Mouse (Mus musculus) ovary, adult 18-20 months (tissue): Measurements from ENCODE around the gene Gm10837.

Experiments used
- DNase-seq: peaks from one replicate; pipeline ENCODE4 v3.0.0; 2022; ENCODE audit warnings: low spot score, mixed read lengths

Gene Gm10837

DNA sequence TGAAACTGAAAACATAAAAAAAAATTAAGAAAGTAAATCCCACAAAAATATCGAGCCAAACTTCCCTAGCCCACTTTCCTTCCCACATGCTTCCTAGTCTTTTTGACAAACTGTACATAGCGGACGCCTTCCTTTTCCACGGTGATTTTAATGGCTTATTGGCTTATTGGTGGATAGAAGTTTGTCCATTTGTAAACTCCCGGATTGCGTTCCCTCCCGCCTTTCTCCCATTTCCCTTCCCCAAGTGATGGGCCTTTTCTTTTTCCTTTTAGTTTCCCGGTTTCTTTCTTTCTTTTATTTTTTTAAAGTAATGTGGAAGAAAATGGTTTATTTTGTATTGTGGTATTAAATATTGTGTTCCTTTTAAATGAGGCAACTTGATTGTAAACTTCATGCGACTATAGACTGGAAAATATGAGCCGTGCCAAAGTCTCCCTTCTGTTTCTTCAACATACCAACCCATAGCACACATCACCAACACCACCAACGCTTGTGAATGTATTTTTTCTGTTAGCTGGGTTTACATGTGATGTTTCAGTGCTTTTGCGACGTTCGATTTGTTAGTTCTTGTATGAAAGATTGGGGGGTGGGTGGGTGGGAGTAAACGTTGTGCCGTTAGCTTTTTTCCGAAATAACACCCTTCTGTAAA lies 10.8 kb upstream of the Gm10837 start:
- no peak for DNase-seq

DNA sequence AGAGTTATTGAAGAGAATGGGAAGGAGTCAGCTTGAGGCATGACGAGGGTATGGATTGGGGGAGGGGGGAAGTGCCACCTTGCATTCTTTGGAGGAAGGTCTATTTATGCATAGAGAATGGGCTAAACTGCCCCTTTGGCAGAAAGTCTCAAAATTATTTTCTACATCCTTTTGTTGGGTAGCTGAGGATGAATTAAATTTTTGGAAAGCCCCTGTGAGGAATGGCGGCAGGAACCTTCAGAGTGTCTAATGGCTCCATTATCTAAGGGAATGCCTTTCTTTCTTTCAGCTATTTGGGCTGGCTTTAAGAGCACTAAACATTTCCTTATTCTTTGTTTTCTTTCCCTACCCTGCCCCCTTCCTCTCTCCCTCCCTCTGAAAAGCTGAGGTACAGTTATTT lies 10.0 kb upstream of the Gm10837 start:
- no peak for DNase-seq

DNA sequence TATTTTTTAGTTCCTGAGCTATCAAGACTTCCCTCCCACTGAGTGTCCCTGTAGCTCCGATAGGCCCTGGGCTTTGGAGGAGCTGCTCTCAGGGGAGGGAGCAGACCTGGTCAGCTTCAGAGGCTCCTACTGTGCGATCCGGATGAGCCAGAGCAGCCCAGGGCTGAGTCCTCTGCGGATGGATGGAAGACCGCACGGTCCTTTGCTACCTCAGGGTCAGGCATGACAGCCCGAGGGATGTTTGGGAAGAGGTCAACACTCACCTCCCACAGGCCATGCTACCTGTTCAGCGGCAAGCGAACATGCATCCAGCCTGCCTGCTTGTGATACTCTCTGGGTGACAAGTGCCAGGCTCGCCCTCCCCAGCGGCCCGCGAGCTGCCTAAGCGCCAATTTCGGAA lies 9.2 kb upstream of the Gm10837 start:
- DNase-seq: no peak

DNA sequence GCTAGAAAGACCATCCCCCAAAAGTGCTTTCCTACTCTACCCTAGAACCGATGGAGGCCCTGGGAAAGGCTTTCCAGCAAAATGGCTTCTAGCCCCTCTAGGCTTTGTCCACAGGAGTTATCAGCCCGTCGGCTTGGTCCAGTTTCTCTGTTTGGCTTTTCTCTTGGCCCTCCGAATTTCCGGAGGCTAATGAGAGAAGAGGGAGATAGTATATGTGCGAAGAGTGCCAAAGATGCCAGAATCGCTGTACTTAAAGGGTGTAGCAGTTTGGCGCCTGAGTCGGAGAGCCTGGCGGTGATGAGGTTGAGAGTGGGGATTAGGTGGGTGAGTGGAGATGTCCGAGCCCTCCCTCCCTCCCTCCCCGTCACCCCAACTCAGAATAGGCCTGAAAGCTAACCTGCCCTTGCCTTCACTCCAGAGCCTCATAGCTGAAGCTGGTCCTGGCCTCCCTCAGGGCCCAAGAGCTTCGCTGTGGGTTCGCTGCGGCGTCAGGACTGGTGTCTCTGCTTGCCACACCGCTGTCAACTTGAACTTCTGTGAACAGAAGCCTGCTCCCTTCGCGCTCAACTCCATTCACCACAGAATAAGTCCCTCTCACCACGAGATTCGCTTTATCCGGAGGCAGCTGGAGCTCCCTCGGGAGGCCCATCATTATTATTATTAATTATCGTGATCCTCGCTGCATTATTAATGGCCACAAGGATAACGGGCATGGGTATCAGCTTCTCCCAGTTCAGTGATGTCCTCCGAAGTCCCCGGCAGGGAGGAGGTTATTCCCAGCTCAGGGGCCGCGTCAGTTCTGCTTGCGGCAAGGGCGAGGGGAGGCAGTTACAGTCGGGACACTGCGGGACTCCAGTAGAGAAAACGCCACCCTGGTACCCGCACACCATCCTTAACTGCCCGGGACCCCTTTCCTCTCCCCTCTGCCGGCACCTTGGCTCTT lies 8.0 kb upstream of the Gm10837 start:
- DNase-seq: no peak

DNA sequence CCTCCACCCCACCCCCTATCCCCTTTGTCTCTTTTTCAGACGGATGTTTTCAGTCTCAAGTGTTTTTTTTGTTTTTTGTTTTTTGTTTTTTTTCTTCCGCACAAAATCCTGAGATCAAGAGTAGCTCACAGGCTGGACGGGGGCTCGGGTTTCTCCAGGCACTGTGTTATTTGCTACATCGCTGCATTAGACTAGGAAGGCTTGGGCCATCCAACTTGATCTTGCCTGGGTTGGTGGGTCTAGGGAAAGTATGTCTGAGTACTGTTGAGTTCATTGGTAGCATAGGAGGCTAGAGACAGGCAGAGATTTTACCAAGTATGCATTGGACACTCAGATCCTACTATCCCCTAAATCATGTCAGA lies 7.4 kb upstream of the Gm10837 start:
- no peak for DNase-seq

DNA sequence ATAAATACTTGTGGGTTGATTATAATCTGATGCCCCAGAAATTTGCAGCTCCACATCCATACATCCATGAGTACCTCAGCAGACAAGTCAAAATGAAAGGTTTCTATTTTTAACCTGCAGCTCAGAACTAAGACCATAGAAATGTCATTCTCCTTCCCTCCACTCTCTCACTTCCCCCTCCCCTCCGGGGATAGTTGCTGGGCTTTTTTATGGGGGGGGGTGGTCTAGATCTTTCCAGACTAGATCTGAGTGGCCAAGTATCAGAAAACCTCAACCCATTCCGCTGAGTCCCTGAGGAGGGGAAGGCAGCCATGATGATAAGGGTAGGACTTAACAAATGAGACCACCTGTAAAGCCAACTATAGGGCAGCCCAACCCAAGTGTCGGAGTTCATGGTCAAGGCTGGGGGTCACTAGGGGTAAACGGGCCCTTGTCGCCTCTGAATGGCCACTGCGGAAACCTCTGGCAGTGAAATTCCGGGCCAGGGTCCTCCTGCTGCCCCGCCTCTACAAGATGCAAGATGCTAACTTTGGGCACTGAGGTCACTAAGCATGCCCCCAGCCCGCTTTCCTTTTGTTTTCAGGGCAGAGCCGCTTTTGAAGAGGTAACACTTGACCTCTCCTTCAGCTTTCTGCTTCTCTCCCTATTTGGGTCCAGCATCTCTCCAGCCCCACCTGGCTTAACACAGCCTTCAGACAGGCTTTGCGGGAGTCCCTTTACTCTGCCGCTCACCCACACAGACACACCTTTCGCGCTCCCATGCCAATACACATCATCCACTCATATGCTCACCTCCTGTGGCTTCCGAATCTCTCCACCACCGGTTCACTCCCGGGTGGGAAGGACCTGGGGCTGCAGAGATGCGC lies 6.6 kb upstream of the Gm10837 start:
- no peak for DNase-seq

DNA sequence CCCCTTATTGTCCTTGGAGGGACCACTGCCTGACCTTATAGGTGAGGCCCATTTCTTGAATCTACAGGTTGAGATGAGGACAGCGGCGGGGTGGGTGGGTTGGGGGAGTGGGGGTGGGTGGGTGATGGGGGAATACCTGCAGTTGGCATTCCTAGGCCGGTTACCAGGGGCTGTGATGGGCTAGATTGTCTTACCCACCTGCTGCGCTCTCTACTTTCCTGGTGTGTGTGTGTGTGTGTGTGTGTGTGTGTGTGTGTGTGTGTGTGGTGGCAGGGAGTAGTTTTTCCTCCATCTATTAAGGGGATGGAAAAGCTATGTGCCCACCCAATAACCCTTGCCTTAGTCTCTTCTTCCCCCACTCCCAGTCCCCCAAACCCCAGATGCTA lies 5.9 kb upstream of the Gm10837 start:
- DNase-seq: no peak

DNA sequence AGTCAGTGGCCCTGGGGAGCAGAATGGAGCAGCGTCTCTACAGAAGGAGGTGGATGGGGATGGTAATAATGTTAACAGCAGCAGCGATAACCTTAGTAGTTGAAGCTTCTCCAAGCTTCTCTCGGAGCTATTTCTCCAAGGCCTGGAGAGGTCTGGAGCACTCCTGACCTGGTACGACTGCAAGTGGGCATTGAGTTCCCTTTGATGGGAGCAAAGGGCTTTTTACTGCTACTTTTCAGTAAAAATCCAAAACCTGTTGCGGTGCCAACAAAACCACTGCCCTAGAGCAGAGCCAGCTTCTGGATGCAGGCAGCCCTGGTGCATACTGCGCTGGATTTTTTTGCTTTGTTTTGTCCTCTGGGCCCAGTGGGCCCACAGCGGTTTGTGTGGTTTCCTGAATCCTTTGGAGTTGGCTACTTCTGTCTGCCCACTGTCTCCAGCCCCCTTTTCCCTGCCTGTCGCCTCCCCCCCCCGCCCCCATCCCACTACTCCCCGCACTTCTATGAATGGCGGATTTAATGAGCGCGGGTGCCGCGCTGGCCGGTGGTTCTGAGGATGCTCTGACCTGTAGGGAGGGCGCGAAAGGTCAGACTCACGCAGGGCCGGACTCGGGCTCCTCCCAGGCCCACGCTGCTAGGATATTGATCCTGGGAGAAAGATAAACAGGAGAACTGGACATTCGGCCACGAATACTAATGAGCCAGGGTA lies 5.4 kb upstream of the Gm10837 start:
- no peak for DNase-seq

DNA sequence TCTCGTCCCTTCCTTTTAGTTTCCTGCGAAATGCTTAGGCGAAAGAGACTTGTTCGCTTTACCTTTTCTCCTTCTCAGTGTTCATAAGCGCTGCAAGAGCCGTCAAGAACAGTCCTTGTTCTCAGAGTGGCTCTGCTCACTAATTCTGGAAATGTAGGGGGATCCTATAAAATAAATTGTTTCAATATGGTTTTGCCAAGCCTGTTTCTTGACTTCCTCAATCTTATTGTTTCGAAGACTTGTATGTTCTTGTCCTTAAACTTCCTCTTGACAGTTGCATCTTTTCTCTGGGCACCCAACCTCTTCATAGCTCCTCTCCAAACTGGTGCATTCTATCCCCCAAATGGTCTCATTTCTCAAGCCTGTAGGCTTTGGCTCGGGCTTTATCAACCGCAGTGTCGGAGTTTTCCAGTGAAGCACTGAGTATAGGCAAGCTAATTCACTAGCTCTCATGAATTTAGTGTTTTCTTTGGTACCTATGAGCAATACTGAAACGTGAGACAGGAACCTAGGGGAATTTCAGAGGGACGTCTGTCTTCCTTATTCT lies 4.7 kb upstream of the Gm10837 start:
- no peak for DNase-seq

DNA sequence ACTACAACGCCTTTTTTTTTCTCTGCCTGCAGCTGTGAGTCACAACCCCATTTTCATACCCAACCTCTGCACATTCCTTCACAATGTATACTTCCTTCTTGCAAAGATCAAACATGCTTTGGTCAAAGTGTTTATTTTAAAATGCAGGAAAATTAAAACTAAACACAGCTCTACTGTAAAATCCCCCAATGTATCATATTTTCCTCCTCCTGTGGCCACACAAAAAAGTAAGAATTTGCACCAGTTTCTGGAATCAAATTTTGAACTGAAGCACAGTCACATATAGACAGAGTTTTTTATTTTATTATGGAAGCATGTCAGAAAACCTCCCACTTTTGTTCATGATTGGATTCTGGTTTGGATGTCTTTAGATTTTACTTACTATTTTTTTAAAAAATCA lies 3.8 kb upstream of the Gm10837 start:
- DNase-seq: no peak

DNA sequence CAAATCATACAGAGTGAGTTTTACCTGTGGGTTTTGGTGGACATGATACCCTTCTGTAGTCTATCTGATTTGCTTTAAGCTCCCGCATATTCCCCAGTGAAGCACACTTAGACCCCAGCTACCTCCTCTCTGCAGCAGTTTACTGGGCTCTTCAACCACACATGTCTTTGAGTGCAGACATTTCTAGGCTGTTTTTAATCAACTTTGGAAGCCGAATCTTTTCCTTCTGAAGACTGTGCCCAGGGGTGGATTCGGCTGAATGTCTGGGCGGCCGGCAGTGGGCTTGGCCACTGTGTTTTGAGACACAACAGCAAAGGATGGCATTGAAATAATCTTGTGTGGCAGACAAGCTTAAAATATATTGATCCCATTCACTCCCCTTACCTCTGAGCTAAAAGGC lies 3.0 kb upstream of the Gm10837 start:
- DNase-seq: no peak

DNA sequence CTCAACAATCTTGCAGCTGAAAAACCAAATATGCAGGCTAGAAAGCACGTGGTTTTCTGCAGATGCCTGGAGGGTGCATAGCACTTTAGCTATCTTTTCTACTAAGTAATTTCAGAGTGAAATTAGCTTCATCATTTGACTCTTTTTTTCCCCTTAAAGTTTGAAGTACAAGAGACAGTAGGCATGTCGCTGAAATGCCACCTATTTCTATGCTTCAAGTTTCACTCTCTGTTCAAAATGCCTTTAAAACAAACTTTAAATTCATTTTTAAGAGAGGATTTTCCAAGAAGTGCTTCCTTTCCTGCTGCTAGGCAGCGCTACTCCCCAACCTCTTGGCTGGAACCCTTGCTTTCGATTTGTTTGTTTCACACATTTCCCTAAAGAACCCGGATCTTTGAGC lies 1.3 kb upstream of the Gm10837 start:
- no peak for DNase-seq

DNA sequence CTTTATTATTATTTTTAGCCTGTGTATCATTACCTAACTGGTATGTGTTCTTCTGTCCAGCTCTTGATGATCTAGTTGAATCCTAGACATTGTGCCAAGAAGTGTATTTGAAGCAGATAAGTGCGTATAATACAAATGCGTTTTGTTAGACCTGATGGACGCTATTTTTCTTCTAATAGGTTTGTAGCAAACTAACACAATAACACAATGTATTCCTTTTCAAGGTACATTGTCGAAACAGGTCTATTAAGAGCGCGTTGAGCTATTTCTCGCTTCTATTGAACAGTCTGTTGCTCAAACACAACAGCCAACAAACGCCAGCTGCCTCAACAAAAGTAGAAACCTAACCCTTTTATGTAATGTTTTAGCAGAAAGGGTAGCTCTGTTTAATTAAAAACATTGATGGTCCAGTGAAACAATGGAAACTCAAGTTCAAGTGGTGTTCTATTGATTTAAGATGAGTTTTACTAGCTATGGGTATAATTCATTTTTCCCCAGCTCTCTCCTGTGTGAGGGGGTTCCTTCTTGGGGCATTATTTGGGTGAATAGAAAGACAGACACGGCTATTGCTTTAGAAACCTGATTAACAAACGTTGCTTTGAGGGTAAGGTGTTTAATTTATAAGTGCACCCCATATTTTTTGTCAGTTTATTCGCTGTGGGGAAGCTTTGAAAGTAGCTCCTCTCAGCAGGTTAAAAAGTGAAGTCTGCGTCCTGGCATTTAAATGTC lies 536 bp upstream of the Gm10837 start:
- no peak for DNase-seq

DNA sequence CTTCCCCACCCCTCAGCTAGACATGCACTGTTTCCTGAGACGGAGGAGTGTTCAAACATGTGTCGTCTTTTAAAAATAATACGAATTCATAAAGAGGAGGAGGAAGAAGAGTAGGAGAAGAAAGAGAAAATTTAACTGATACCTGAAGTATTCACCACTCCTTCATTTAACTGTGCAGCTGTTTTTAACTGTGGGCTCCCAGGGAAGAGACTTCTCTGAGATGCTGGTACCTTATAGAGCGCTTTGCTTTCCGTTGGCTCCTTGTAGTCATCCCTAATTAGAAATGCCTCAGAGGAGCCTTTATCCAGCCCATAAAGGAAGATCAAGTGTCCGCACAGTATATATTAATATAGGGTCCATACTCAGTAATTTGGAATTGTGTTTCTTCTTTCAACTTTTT lies 1.1 kb downstream of the Gm10837 start:
- DNase-seq: no peak

DNA sequence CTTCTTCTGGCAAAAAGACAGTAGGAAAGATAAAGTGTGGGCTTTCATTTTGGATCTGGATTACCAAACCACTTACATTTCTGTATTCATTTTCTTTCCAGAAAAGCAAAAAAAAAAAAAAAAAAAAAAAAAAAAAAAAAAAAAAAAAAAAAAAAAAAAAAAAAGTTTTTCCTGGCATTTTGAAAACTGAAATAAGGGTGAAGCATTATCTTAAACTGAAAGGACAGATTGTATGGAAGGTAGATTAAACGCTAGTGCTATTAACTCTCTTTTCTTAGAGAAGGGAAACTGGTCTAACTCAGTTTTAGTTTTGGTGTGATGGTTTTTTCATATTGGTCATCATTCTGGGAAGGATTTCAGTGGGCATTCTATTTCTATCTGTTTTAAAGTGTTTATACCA lies 1.6 kb downstream of the Gm10837 start:
- no peak for DNase-seq

DNA sequence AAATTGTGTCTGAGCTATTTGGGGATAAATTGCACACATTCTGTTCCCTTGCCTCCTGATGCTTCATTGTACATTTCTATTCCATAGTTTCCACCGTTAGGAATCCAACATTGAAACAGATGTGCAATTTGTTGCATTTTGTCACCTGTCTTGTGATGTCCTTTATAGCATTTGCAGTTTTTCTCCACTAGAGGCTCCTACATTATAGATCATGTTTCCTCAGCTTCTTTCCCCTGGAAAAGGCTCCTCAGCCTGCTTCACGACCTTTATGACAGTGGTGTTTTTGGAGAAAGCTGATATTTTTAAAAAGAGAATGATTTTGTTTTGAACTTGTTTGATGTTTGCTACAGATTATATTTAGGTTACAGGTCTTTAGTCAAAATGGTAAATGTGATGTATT lies 18.7 kb downstream of the Gm10837 start:
- no peak for DNase-seq

DNA sequence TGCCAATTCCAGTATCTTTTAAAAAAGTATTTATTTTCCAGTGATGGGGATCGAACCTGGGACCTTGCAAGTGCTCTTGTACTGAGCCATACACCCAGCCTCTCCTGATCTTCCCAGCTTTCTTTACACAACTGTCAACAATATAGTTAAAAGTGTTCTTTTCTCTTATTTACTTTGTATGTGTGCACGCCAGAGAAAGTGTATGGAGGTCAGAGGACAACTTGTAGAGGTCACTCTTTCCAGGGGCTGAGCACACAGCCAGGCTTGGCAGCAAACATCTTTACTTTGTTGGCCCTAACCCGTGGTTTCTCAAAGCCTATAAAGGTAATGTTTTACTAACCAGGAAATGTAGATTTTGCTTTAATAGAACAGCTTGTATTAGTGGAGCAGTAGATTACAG lies 21.1 kb downstream of the Gm10837 start:
- DNase-seq: no peak

DNA sequence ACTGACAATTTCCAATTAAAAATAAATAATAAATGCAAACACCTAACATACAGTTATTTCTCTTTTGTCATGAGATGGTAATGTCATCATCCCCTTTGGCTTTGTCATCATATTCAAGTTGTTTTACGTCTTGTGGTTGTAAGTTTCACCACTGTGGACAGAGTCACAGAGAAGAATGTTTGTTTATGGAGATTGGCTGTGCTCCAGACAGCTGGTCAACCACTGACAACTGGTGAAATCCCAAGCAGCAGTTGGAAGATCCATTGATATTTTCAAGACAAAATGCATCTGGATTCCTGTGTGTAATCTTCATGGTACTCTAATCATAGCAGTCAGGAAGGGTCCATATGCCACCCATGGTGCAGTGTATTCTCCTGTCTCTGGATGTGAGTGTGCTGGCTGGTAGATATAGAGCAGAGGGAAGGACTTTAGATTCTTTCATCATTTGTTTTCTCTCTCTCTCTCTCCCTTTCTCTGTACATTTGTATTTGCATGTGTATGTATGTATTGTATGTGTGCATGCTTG lies 23.2 kb downstream of the Gm10837 start:
- DNase-seq: no peak

DNA sequence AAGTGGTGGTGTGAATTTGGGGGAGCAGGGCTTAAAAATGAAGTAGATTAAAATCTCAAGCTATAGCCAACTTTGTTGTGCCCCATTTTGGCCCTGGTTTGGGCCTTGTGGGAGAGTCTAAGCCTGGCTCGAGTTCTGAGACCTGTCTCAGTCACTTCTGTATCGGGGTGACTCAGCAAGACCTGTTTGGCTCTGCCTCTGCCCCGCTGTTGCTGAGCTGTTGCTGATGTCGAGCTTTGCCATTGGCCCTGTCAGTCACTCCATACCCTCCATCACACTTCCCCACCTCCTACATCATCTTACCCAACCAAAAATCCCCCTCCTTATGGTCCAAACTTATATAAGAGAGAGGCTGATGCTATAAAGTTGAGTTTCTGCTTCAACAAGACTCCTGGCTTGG lies 38.1 kb downstream of the Gm10837 start:
- DNase-seq: no peak

DNA sequence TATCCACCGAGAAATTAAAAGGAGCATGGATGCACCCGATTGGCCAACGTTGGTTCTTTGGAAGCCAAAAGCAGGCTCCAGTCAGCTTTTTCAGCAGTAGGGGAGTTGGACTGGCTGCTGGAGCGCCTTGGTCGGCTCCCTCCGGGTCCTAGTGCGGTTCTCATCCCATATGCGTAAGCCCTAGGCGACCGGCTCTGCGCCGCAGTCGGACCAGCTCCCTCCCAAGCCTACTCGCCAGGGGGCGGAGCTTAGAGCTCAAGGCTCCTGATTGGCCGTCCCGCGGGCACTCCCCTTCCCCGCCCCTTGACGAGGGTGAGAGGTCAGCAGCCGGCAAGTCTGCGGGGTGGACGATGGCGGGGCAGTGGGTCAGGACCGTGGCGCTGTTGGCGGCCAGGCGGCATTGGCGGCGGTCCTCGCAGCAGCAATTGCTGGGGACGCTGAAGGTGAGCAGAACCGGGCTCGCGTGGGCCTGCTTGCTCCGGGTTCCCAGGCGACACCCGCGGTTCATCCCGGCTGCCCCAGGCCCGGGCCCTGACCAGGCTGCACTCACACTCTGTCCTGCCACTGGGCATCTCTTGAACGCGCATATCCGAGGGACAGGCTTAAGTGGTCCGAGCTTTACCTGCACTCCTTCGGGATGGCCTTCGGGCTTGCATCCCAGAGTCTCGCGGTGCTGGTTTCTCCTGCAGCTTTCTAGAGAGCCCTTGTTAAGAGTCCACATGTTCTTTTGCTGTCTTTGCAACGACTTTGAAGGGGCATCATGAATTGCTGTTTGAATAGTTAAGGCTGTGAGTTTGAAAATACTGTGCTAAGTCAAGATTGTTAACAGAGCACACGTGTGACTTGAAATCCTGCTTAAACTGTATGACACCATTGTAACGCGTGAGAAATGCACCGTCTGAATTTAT lies 43.9 kb downstream of the Gm10837 start, which contains the start of gene Pcca:
Pcca (plus strand) TSS at position 308 of the 908 bp plus-strand sequence.
- peak; percentile 97 for DNase-seq
